Mouse (Mus musculus): ENCODE data around the gene Ccnyl1.

Gene Ccnyl1

DNA sequence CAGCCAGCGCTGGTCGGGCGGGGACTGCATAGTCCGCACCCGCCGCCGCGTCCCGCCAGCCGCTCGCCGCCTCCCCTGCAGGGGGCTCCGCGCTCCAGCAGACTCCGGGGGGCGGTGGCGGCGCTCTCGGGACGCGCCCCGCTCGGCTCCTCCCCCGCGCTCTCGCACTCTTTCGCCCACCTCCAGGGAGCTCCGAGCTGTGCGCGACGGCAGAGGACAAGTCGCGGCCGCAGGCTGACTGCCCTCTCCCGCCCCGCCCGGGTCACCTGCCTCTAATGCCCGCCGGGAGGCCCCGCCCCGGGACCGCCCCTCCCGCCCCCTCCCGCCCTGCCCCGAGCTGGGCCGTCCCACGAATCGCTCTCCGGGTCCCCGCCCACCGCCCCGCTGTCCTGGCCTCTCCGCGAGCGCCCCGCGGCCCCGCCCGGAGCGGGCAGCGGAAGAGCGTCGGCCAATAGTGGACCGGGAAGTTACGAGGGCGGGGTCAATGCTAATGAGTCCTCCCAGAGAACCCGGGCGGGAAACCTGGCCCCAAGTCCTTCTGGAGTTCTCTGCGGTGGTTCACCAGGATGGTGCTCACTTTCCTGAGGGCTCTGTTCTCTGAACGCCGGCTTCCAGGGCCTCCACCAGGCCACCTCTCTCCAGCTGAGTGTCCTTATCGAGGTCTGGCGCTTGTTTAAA, 47.4 kb downstream of the Ccnyl1 start, which contains the start of gene Fzd5:
TSS of gene Fzd5 (minus strand) at position 250 of the 678 bp plus-strand sequence.
- peak; percentile 87 to 94 for DNase-seq (ENCODE audit: low spot score in 2 of 2)

DNA sequence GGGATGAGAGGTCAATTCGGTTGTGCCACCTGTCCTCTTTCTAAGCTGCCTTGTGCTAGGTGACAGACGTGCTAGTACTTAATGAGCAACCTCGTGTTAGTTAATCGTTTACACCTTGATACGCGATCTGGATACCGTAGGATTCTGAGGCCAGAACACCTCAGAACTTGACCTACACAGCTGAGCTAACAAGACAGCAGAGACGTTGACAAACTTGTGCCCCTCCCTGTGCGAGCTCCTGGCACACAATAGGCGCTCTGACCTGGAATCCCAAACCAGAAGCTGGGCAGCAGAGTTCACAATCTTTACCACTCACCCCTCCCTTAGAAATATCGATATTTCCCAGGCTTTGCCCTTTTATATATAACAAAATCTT, 47.9 kb downstream of the Ccnyl1 start:
- DNase-seq (ENCODE audit: low spot score in 2 of 2) = no peak

DNA sequence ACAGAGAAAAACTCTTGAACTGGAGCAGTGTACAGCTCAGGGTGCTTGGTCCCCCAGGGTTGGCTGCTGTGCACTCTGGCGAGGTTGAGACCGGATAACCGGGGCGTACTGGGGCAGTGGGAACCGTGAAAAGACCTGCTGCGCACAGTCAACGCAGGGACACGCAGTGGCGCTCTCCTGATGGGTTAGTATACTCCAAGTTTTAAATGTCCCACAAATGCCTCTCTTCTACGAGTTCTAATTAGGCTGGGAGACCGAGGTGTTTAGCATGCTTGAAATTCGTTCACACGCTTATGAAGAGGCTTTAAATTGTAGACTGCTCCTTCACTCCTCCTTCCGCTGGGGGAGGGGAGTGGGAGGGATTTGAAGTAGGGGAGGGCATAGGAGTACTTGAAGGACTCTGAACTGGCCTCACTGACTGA, 48.4 kb downstream of the Ccnyl1 start:
- peak; percentile 43 to 48 for DNase-seq (ENCODE audit: low spot score in 2 of 2)

DNA sequence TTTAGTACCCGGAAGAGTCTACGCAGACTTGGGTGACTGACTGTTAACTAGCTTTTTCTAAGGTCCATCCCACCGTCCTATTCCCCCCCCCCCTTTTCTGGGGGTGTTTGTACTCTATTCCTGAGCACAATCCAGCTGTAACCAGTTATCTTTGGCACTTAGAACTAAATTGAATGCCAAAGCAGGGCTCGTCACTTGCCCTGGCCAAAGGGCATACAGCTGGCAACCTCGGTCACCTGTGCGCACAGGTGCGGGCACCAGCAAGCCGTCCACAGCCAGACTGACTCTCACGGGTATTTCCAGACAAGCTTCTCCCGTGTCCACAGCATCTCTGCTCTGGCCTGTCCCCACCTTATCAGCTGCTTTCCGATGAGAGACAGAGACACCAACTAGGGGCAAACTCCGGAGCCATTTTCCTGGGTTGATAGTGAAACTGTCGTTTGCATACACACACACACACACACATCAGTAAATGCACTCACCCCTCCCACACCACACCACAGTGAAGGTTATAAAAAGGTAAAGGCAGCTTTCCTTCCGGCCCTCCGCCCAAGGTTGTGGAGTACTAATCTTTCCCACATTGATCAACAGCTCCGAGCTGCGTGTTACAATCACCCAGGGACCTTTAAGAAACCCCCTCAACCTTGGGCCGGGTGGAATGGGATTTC, 52.6 kb downstream of the Ccnyl1 start:
- no peak for DNase-seq (ENCODE audit: low spot score in 2 of 2)

DNA sequence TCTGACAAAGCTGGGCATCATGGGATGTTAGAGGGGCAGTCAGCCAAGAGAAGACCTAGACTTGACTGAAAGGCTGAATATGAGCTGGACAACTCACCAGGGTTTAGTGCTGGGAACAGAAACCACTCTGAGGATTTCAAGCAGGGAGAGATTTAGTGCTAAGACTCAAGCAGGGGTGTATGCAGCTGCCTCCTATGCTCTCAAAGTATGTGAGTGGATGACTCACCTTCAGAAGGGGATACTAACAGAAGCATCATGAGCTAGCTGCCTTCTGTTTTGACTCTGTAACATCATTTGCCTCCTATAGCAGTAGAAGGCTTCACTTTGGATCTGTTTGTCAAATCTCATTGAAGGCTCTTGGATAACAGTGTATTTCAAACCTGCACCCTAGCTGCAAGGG, 54.4 kb downstream of the Ccnyl1 start:
- DNase-seq (ENCODE audit: low spot score in 2 of 2) = no peak

DNA sequence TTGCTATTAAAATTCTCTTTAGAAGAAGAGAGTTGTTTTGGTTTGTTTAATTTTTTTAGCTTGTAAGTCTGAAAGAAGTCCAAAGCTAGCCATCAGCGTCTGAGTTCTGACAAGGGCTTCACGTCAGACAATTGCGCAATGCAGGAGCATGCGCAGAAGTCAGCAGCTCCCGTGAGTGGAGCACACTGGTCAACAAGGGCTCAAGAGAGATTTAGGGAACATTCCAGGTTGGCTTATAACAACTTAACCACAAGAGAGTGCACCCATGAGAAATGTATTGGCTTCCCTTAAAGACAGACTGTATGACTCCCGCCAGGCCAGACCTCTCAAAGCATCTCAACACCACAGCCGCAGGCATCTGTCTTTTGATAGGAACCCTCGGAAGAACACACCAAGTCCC, 62.9 kb downstream of the Ccnyl1 start:
- DNase-seq (ENCODE audit: low spot score in 2 of 2) = no peak

DNA sequence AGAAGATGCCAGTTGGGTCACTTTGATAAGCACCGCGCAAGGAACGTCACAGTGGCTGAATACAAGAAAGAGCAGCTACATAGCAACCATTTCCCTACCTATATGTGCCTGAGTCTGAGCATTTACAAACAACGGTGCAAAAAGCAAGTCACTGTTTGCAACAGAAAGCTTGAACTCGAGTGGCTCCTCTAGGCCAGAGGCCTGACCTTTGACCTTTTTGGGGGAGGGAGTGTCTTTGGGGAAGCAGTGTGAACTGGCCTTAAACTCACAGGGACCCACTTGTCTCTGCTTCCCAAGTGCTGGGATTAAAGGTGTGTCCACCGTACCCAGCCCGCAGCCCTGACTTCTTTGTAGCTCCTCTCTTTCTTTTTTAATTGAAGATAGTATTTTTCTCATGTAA, 63.4 kb downstream of the Ccnyl1 start:
- DNase-seq (ENCODE audit: low spot score in 2 of 2) = no peak

DNA sequence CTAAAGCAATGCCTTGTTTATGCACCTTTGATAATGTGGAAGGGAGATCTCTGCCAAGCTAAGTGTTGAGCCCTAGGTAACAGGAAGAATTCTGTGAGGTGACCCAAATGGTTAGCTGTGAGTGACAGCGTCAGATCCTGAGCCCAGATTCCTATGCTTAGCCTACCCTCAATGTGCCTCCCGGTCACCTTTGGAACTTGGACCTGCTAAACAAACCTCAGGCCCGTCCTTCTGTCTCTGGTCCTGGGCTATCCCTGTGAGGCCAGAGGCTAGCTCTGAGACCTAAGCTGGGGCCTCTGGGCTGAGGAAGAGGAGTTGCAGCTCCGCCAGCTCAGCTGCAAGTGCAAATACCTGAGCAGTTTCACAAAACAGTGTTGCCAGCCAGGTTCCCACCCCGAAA, 64.4 kb downstream of the Ccnyl1 start:
- DNase-seq (ENCODE audit: low spot score in 2 of 2) = no peak

DNA sequence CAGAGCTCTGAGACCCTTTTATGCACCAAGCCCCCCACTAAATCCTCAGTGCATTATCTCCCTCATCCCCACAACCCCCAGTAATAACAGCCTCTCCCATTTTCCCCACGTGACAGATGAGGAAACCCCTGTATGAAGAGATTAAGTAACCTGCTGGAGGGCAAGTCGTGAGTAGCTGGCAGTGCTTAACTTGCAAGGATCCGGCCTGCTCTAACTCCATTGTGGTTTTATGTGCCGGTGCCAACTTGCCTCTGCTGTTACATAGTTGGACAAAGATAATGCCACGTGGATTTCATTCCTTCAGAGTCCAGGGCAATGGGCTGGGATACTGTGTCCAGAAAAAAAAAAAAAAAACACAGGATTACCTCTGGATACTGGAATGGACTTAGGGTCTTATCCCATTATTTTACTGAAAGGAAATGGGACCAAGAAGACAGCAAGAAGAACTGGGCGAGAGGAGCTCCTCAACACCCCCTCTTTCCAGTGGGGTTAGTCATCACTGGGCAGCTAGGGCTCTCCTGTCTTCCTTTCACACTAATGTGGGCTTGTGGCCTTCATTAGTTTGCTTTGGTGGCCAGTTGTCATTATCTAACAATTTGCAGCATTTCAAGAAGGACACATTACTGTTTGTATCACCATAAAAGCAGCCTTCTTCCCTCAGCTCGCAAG, 65.8 kb downstream of the Ccnyl1 start:
- DNase-seq (ENCODE audit: low spot score in 2 of 2) = no peak

DNA sequence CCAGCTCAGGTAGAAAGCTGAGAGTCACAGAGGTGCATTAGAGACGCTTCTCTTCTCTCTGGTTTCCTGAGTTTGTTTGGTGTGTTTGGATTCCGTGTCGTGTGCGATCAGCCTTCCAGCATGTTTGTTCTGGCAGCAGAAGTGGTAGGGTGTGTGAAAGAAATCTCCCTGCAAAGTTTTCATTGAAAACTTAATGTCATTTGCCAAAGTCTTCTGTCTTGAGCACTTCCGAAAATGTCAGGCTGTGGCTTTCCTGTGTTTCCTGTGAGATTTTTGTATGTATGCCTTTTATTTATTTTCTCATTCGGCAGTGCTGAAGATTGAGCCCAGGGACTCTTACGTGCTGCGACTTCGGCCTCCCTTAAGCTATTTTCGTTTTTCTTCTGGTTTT, 66.4 kb downstream of the Ccnyl1 start:
- no peak for DNase-seq (ENCODE audit: low spot score in 2 of 2)

DNA sequence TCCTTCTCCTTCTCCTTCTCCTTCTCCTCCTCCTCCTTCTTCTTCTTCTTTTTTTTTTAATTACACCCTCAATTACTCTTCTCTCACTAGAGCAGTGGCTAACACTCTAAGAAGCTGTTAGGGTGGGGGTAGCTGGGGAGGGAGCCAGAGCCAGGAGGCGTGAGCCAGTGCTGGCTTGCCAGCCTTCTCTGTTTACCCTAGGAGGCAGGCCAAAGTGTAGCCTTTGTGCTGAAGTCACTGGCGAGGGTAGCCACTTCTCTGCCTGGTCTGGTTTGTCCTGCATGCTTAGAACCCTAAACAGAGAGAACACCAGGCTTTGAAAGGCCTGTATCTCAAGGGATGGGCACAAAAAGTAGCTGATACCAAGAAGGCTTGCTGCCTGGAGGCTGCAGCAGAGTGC, 67.0 kb downstream of the Ccnyl1 start:
- DNase-seq (ENCODE audit: low spot score in 2 of 2) = no peak

DNA sequence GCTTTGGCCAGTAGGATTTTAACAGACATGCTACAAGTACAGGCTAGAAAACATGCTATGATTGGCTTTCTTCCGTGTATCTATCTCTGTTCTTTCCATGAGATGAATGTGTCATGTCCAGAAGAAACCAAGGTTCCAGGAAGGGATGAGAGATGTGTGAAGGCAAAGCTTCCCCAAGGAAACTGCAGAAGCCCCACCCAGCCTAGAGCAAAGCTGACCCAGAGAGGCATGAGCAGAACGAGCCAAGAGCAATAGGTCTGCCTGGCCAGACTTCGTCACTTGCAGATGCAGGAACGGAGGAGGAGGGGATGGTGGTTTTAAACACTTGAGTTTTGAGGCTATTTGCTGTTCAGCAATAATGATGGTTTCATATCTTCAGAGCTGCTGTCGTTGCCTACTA, 67.5 kb downstream of the Ccnyl1 start:
- DNase-seq (ENCODE audit: low spot score in 2 of 2) = no peak

DNA sequence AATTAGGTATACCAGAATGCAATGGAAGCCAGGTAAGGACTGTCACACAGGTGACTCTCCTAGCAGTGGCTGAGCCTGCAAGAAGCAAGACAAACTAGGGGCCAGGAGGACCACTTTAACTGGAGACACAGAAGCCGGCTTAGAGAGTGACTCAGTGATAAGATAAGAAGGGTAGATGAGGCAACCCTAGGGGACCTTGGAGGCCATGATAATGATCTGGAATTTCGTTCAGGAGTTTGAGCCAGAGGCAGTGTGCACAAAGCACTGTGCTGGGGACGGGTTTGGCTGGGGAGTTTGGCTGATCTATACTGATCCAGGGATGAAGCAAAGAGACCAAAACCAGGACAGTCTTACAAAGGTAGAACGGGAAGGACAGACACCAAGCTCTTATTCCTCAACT, 71.4 kb downstream of the Ccnyl1 start:
- DNase-seq (ENCODE audit: low spot score in 2 of 2) = no peak

DNA sequence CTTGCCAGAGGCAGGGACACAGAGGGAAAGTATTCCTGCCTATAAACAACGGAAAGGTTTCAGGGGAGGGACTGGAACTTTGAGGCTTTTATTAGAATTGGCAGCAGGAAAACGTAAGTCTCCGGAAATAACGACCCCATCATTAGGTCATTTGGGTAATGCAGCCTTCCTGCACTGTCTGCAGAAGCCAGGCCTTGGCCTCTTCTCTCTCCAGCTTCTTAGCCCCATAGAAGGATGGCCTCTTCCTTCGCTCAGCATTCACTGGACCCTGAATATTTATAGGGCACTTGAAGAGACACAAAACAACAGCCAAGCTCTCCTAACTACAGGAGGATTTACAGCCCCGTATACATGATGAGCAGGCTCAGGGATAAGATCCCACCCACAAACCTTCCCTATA, 79.9 kb downstream of the Ccnyl1 start:
- no peak for DNase-seq (ENCODE audit: low spot score in 2 of 2)

DNA sequence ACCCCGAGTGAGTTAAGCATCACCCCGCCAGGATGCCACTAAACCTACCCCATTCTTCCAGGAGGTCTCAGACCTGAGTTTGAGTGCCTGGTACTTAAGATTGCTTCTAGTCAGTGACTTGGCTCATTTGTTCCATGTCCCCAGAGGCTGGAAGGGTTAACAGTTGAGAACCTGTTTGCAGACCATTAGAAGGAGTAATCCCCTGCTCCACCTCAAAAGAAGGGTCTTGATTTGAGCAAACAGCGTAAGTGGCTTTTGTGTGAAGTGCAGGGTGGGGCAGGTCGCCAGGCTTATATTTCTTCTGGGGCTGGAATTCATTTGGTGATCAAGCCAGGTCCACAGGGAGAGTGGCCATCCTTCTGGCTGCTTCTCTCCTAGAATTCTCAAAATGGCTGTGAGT, 83.0 kb downstream of the Ccnyl1 start:
- DNase-seq (ENCODE audit: low spot score in 2 of 2) = no peak
